Mouse (Mus musculus) CH12.LX (cell line): ENCODE results near the gene Mks1.

Experiments
- CTCF ChIP-seq, 2 experiments: IDR thresholded peaks in 1 of 2; conservative IDR thresholded peaks in 1 of 2; 2 replicates each; pipeline ENCODE4 v1.5.1; 2011 to 2012; ENCODE audit warnings: low read depth in 2 of 2, low read length in 2 of 2, improper control_type of control experiment in 1 of 2, inconsistent platforms in 1 of 2, mild to moderate bottlenecking in 1 of 2, moderate library complexity in 1 of 2
- JUN ChIP-seq: IDR thresholded peaks from 2 replicates; pipeline ENCODE4 v1.6.1; 2011; ENCODE audit warnings: low read depth, mild to moderate bottlenecking, low read length, improper control_type of control experiment, moderate library complexity; ENCODE audit not compliant: insufficient read depth
- POLR2AphosphoS2 ChIP-seq: IDR thresholded peaks from 2 replicates; pipeline ENCODE4 v1.6.1; 2011; ENCODE audit warnings: low read depth, low read length, improper control_type of control experiment
- ZC3H11A ChIP-seq: IDR thresholded peaks from 2 replicates; pipeline ENCODE4 v1.6.1; 2012; ENCODE audit warnings: low read depth, mild to moderate bottlenecking, inconsistent platforms, low read length, improper control_type of control experiment

- no peak for TF ChIP-seq JUN
- TF ChIP-seq POLR2AphosphoS2, result no peak
- TF ChIP-seq ZC3H11A, result peak; percentile 34; the same call in 1 of the 2 replicates
- peak; percentile 86 to 94 for TF ChIP-seq CTCF (conservative IDR thresholded peaks at IDR 0.05 in 1 of 2, IDR thresholded peaks at IDR 0.05 in 1 of 2; ENCODE audit: low read depth in 2 of 2, low read length in 2 of 2)
These were observed 30.5 kb downstream of the Mks1 start for GRCm38 (mm10) chr11:87883493-87883892.
